Mouse (Mus musculus): ENCODE data around the gene Padi1. TPM values are rescaled to one million over a fixed set of nuclear protein-coding genes. Genes with fewer than 3 reads are reported as not detected.
A peak's percentile ranks its signal among the peaks of the same experiment; 100 is the strongest.

The Padi1 gene
- total RNA-seq, 2 experiments from 2014 or later = not detected

DNA sequence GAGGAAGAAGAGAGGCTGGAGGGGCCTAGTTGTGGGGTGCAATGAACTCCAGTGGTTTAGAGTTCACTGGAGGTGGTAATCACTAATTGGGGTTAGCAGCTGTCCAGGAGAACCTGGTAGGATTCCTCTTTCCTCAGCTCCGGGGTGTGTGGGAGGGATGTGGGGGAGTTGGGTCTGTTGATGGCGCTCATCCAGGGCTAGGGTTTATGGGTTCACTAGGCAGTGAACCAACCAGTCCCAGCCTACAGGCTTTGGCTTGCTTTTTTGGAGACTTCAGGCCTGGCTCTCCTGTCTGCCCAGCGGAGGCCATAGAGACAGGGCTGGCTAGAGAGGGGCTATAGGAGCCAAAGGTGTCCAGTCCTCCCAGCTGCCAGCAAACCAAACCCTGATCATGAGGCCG, 55.6 kb downstream of the Padi1 start:
- intact Hi-C loops (cut with DNase I) = loop anchor here (1.0 to 5.0 kb wide), 3 partner anchors 112 to 242 kb away; no protein-coding TSS in a partner anchor
- DNase-seq = no peak

DNA sequence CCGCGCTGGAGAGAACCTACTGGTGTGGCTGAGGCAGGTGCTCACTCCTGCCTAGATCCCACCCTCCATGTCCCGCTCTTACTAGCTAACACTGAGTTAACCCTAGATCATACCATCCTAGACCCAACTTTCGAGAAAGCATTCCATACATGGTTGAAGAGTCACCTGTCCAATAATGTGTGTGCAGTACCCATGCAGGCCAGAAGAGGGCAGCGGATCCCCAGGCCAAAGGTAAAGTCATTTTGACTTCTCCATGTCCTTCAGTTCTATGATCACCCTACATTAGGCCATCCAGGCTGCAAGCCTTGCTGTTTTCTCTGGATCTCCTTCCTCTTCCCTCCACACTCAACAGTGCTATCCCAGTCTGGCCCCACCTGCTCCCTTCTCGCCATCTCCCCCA, 56.6 kb downstream of the Padi1 start:
- intact Hi-C loops (cut with DNase I) = loop anchor here (1.0 to 5.0 kb wide), 2 partner anchors 113 to 243 kb away; no protein-coding TSS in a partner anchor
- peak; percentile 70 to 84 for DNase-seq

DNA sequence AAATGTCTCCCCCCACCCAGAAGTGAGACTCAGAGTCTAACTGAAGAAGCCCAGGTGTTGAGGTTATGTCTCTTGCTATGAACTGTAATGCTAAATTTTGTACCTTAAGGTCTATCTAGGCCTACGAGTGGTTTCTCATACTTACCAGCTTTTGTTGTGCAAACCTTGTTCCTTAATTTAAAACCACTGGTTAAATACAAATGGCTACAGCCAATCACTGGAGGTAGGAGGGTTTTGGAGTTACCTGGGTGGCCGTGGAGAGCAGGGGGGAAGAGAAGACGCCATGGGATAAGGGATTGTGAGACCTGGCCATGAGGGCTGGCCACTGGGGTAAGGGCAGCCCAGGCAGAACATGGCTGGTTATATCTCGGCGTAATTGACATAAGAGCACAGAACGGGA, 57.3 kb downstream of the Padi1 start:
- intact Hi-C loops (cut with DNase I) = loop anchor here (5.0 kb wide), 1 partner anchor 244 kb away; no protein-coding TSS in a partner anchor
- DNase-seq = no peak

DNA sequence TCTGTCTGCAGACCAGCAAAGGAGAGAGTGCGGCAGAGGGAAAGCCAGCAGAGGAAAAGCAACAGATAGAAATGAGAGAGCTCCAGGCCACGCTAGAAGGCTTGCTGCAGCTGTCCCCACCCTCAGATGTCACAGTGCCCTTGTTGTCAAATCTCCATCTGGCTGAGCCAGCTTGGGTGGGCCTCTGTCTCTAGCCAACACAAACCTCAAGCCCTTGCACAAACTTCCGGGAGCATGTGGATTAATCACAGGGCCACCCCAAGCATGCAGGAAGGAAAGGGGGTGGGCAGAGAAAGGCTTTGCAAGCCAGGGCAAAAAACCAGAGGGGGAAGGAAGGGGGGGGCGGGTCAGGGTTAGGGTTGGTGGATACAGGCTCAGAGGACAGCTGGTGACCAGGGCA, 58.2 kb downstream of the Padi1 start:
- DNase-seq = peak; percentile 36 to 53
- intact Hi-C loops (cut with DNase I) = loop anchor here (5.0 kb wide), 1 partner anchor 245 kb away; no protein-coding TSS in a partner anchor

DNA sequence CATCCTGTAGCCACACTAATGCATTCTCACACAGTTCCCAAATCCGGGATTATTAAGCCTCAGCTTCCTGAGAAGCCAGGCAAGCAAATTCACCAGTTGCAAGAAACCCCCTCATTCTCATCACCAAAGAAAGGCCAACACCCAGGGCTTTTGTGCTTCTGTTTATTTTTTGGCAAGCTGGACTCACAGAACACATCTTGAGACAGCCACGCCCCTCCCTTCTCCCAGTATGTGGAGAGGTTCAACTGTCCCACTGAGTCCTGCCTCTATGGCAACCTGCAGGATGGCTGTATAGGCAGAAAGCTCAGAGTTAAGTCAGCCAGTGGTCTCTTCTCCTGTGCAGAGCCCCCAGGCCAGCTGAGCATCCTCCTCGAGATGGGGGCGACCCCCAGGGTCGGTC, 60.4 kb downstream of the Padi1 start:
- intact Hi-C loops (cut with DNase I) = loop anchor here (5.0 kb wide), 1 partner anchor 247 kb away; no protein-coding TSS in a partner anchor
- DNase-seq = no peak

DNA sequence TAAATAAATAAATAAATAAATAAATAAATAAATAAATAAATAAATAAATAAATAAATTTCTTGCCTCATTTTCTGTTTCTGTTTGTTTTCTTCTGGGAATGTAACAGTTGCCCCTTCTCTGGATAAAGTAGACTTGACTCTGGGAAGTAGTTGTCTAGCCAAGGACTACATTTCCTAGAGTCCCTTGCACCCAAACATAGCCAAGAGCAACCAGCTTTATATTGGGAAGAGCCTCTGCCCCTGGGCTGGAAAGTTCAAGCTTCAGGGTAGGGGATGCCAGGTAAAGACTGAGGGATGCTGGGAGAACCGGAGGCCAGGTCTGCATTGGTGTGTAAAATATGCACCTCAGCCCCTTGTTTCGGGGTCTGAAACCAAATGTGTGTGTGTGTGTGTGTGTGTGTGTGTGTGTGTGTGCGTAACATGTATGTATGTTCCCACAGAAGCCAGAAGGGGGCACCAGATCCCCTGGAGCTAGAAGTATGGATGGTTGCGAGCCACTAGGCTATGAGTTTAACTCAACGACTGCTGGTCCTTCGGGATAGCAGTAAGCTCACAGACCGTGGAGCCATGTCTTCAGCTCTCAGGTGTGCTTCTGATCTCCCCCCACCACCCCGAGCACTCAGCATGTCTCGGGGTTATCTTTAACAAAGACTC, 61.2 kb downstream of the Padi1 start:
- DNase-seq = no peak
- intact Hi-C loops (cut with DNase I) = no loop called here

DNA sequence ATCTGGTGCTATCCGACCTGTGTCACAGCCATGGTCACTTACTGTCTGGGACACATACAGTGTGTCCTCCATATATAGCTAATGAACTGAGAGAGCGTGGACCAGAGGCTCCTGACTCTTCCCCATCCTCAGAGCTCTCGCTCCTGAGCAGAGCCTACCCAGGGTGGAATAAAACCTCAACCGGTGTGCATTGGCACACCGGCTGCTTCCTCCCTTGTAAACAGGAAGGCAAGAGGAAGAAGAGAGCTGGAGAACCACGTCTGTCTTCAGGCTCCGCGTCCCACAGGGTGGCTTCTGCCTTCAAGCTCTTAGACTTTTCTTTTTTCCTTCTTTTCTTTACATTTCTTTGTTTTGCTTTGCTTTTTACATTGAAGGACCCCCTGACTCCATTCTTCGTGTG, 62.8 kb downstream of the Padi1 start:
- intact Hi-C loops (cut with DNase I) = no loop called here
- DNase-seq = no peak

DNA sequence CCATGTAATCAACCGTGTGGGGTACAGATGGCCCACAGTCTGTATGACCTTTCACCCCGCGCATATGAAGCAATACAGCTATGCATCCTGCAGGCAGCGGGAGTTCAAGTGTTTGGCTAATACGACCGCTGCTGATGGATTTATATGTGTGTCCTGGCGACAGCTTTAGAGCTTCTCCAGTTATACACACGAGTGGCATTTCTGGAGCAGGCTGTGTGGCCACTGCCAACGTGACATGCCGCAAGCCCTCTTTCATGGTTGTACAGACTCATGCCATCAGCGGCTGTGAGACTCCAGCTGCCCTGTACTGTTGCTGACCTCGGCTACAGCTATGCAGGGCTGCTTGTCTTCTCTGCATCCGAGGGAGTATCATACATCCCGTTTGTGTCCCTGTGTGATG, 65.1 kb downstream of the Padi1 start:
- intact Hi-C loops (cut with DNase I) = no loop called here
- DNase-seq = no peak

DNA sequence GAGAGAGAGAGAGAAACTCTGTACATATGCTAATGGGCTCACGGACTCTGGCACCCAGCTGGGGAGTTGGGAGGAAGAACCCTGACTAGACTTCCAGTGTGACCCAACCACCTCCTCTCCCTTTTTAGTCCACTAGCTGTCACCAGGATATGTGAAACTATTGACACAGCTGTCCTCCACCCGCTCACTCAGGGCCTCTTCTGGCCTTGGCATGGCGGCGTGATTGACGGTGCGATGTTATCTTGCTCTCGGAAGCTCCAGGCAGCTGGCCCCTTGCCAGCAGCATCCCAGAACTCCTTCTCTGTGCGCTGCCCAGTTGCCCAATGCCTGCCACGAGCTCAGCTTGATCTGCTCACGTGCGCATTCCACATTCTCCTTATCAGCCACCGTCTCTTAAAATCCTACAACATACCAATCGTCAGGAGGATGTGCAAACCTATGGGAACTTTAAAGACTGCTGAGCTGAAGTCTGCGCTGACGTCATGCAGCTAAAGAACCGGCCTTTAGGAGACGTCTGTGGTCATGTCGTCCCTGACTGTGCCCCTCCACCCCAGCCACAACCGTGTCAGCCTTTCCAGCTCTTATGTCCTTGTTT, 65.7 kb downstream of the Padi1 start:
- DNase-seq = peak; percentile 11 to 21
- intact Hi-C loops (cut with DNase I) = no loop called here

DNA sequence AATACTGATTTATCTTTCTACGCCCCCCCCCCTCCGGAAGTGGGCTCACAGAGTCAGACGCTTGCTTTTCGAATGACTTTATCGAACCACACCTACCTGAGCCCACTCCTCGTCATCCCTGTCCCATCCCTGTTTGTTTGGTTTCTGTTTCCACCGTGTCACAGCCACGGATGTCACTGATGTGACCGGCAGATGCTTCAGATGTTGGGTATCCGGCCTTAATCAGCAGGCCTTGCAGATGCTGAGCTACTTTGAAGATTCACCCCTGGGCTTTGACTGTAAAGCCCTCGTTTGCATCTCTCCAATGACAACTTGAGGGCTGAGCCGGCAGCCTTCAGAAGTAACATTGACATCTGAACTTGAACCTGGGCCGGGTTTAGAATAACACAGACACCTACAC, 69.0 kb downstream of the Padi1 start:
- intact Hi-C loops (cut with DNase I) = no loop called here
- DNase-seq = no peak

DNA sequence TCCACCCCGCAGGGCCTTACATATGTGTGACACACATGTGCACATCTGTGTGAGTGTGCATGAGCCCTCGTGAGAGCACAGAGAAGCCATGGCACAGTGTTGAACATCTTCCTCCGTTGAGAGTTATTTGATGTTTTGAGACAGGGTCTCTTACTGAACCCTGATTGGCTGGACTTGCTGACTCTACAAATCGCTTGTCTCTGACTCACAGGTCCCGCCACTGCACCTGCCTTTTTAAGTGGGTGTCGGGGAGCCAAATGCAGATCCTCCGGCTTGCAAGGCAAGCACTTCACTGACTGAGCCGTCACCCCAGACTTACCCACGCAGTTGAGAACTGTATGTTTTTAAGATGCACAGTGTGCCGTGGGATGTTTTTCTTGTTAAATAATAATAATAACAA, 69.7 kb downstream of the Padi1 start:
- intact Hi-C loops (cut with DNase I) = no loop called here

DNA sequence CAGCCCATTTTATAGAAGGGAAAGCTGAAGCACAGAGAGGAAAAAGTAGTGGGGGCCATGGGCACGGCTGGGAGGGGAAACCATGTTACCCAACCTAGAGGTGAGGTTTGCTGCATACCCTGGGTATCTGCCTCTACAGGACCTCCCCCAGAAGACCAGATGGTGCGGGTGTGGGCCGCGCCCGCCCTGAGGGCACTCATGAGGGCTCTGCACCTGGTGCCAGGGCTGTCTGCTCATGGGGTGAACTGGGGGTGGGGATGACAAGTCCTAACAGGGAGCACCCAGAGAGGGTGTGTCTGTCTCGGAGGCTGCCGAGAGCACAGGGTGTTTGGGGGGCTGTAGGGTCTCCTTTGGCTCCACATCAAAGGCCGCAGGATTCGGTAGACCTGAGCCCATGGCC, 70.7 kb downstream of the Padi1 start:
- DNase-seq = no peak
- intact Hi-C loops (cut with DNase I) = no loop called here

More for the DNA sequence above, 69.7 kb downstream of the Padi1 start:
- no peak for DNase-seq

DNA sequence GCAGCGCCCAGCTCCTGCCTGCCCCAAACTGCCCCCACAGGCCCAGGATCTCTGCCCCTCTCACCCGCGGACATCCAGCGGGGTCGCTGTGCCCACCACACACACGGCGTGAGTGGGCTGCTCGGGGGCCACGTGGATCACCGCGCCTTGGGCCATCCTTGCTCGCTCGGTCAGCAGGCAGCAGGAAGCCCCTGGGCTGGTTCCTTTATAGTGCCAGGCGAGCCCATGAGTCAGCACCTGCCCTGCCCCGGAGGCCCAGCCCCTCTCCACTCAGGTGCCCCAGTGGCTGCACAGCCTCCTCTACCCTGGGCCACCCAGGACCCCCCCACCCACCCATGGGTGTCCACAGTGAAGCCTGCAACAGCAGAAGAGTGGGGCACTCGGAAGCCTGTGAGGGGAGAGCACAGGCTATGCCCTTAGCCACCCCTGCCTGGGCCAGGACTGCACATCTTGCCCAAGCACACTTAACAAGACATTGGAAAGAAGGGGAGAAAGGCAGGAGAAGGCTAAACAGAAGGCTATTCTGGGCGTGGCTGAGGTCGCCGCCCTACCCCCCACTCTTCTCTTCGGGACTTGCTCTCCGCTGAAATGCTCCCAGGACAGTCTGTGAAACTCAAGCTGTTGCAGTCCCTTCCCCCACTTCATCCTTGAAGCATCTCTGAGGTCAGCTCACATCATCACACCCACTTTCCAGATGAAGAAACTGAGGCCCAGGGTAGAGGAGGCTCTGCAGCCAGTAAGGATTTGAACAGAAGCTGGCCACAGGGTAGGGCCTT, 71.4 kb downstream of the Padi1 start, which contains the start of gene Padi4:
Gene Padi4, minus strand, starts transcription at position 212 of the 776 bp plus-strand sequence.
- no peak for DNase-seq
- intact Hi-C loops (cut with DNase I) = no loop called here

DNA sequence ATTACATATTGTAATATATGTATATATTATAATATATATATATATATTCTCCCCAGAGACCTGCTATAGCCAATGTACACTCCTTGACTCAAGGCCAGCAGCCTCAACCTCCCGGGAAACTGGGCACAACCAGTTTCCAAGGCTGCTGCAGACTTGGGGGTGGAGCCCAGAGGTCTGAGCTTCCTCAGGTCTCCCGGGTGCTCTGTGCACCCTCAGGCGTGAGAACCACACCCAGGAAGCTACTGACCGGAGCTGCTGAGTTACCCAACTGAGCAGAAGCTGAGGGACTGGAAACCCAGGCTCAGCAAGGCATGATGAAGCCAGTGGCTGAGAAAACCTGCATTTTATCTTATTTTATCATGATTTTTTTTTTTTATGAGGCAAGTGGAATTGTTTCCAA, 74.5 kb downstream of the Padi1 start:
- intact Hi-C loops (cut with DNase I) = no loop called here
- no peak for DNase-seq

DNA sequence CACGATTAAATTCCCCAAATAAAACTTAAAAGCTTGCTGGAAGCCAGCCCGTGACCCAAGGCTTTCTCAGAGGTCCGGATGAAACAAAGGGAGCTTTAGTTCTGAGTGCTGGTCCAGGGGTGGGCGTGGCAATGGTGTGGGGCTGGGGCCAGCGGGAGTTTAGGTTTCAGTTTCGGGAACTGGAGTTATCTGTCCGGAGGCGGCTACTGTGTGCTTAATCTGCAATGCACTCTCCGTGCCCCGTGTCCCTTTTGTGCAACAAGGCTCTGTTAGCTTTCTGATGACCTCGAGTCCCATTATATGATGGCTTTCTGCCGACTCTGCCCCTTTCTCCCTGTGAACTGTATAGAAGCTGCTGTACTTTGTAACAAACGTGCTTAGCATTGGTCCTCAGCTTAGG, 75.1 kb downstream of the Padi1 start:
- intact Hi-C loops (cut with DNase I) = no loop called here
- peak; percentile 53 to 68 for DNase-seq

DNA sequence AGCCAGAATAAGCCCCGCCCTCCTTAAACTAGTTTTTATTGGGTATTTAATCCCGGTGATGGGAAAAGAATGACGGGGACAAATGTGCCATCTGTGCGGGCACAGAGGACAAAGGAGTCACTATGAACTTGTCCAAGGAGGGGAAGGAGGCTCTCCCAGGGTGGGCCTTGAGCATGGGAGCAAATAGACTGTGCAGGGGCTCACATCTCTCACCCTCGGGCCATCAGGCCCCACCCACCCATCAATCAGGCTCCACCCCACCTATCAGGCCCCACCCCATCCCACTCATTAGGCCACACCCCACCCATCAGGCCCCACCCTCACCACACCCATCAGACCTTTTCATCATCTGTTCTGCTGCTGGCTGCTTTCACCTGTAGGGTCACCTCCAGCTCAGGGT, 76.6 kb downstream of the Padi1 start:
- intact Hi-C loops (cut with DNase I) = no loop called here
- DNase-seq = no peak

DNA sequence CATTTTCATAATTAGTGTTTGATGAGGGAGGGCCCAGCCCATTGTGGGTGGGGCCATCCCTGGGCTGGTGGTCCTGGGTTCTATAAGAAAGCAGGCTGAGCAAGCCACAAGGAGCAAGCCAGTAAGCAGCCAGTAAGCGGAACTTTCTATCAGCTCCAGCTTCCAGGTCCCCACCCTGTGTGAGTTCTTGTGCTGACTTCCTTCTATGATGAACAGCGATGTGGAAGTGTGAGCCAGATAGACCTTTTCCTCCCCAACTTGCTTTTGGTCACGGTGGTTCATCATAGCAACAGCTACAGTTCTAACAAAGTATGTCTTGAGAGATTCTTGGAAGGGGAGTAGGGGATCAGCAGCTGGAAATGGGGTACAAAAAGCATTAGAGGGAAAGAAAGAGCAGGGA, 79.6 kb downstream of the Padi1 start:
- intact Hi-C loops (cut with DNase I) = no loop called here
- DNase-seq = no peak

DNA sequence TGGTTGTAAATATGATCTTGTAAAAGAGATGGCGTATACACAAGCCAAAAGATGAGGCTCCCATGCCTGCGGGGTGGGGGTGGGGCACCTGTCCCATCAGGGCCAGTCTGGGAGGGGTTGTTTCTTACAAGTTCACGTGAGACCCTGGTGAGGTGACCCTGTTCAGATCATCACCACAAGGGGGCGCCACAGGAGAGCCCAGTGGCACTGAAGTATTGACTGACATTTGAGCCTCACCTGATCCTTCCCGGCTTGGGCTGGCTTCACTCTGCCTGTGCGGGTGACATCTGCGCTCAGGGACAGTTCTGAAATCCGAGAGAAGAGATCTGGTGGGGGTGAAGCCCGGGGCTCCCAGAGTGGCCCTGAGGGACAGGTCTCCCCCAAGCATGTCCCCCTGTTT, 82.4 kb downstream of the Padi1 start:
- intact Hi-C loops (cut with DNase I) = loop anchor here (1.0 to 5.0 kb wide), 2 partner anchors 139 to 194 kb away; no protein-coding TSS in a partner anchor
- peak; percentile 55 to 68 for DNase-seq

Measured in heart, postnatal 14 days (tissue).